Mouse (Mus musculus): ENCODE measurements around the gene Itsn1. TPM values are rescaled to one million over a fixed set of nuclear protein-coding genes. Genes with fewer than 3 reads are reported as not detected.

The Itsn1 gene
- polyA plus RNA-seq, 1 experiment from 2014 or later = 22.7 TPM

DNA sequence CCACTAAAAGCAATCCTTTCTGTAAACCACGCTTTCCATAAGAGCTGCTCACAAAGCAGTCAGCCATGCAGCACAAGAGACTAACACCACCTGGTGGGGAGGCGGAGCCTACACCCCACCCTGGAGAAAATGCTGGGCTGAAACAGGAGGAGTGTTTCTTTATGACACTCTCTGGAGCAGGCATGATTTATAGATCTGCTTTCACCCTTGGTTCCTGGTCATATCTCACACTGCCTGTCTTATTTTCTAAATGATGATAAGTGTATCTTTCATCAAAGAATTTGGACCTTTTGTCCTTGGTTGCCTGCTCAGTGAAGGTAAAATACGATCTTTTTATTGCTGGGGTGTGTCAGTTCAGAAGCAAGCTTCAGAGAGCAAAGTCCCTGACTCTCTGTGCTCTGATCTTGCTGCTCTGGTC lies 26.3 kb upstream of the Itsn1 start:
- Histone ChIP-seq H3K27me3 (no peaks in the 10 kb centered on the region), H3K9me3 (no peaks in the 10 kb centered on the region), H3K4me3 (no peak overlapping the region), H3K9ac (no peak overlapping the region), H3K4me1 (no peaks in the 10 kb centered on the region), H3K36me3 (peaks cover 62% of the 10 kb centered on the region), H3K27ac (no peak overlapping the region), H3K4me2 (no peak overlapping the region)
- 58% methylated on average over 3 of the region's 3 CpGs for WGBS
- ATAC-seq (ENCODE audit: insufficient number of reproducible peaks, low FRiP score, low TSS enrichment, low read depth) = no peak

- H3K9ac ChIP-seq = no peak overlapping the region
- H3K4me1 ChIP-seq = no peaks in the 10 kb centered on the region
- no peak overlapping the region for H3K4me3 ChIP-seq
- H3K4me2 ChIP-seq = no peak overlapping the region
- WGBS = 81% methylated on average over 14 of the region's 14 CpGs
- no peaks in the 10 kb centered on the region for H3K9me3 ChIP-seq
- H3K27me3 ChIP-seq = no peaks in the 10 kb centered on the region
- peaks cover 59% of the 10 kb centered on the region for H3K36me3 ChIP-seq
- ATAC-seq (ENCODE audit: insufficient number of reproducible peaks, low FRiP score, low TSS enrichment, low read depth) = no peak
- no peak overlapping the region for H3K27ac ChIP-seq
These were observed 24.3 kb upstream of the Itsn1 start for GRCm38 (mm10) chr16:91704603-91705340.

DNA sequence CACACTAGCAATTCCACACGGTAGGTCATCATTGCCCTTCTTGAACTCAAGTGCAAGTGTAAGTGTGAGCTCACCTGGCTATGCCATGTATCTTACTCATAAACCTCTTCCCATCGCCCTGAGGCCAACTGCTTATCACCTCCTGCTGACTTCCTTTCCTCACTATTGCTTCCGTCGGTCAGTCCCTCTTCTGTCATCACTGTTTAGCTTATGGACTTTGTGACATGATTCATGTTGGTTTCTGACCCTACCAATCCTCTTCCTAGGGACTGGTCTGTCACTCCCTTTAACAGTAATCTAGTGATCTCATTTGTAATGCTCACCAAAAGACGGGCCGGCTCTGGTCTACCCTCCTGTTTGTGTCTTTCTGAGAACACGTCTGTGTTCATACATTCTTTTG lies 18.8 kb upstream of the Itsn1 start:
- peaks cover 58% of the 10 kb centered on the region for H3K36me3 ChIP-seq
- no peaks in the 10 kb centered on the region for H3K9me3 ChIP-seq
- no peak overlapping the region for H3K27ac ChIP-seq
- no peak overlapping the region for H3K4me3 ChIP-seq
- no peak overlapping the region for H3K4me2 ChIP-seq
- no peak overlapping the region for H3K9ac ChIP-seq
- ATAC-seq (ENCODE audit: insufficient number of reproducible peaks, low FRiP score, low TSS enrichment, low read depth) = no peak
- WGBS = 86% methylated on average over 7 of the region's 7 CpGs
- no peaks in the 10 kb centered on the region for H3K27me3 ChIP-seq
- H3K4me1 ChIP-seq = no peaks in the 10 kb centered on the region

- H3K27me3 ChIP-seq = no peaks in the 10 kb centered on the region
- WGBS = 80% methylated on average over 11 of the region's 11 CpGs
- H3K4me1 ChIP-seq = no peaks in the 10 kb centered on the region
- no peak overlapping the region for H3K27ac ChIP-seq
- peaks cover 62% of the 10 kb centered on the region for H3K36me3 ChIP-seq
- H3K4me3 ChIP-seq = no peak overlapping the region
- no peak for ATAC-seq (ENCODE audit: insufficient number of reproducible peaks, low FRiP score, low TSS enrichment, low read depth)
- no peaks in the 10 kb centered on the region for H3K9me3 ChIP-seq
- no peak overlapping the region for H3K4me2 ChIP-seq
- H3K9ac ChIP-seq = no peak overlapping the region
These were observed 12.1 kb upstream of the Itsn1 start for GRCm38 (mm10) chr16:91716927-91717349.

- Histone ChIP-seq H3K9ac (no peak overlapping the region), H3K36me3 (peaks cover 59% of the 10 kb centered on the region), H3K4me1 (no peaks in the 10 kb centered on the region), H3K4me3 (no peak overlapping the region), H3K4me2 (no peak overlapping the region), H3K9me3 (no peaks in the 10 kb centered on the region), H3K27ac (no peak overlapping the region), H3K27me3 (no peaks in the 10 kb centered on the region)
- WGBS = 84% methylated on average over 4 of the region's 4 CpGs
- no peak for ATAC-seq (ENCODE audit: insufficient number of reproducible peaks, low FRiP score, low TSS enrichment, low read depth)
These were observed 11.7 kb upstream of the Itsn1 start for GRCm38 (mm10) chr16:91717399-91717798.

GRCm38 (mm10) chr16:91724247-91724646 lies 4.8 kb upstream of the Itsn1 start:
- Histone ChIP-seq H3K9ac (no peak overlapping the region), H3K4me1 (peaks cover 14% of the 10 kb centered on the region), H3K27ac (no peak overlapping the region), H3K36me3 (peaks cover 21% of the 10 kb centered on the region), H3K4me3 (no peak overlapping the region), H3K4me2 (no peak overlapping the region), H3K27me3 (no peaks in the 10 kb centered on the region), H3K9me3 (no peaks in the 10 kb centered on the region)
- ATAC-seq (ENCODE audit: insufficient number of reproducible peaks, low FRiP score, low TSS enrichment, low read depth) = no peak
- WGBS = 53% methylated on average over 3 of the region's 3 CpGs

GRCm38 (mm10) chr16:91727433-91727832 lies 1.6 kb upstream of the Itsn1 start:
- ATAC-seq (ENCODE audit: insufficient number of reproducible peaks, low FRiP score, low TSS enrichment, low read depth) = no peak
- peak overlapping the region; percentile 63 for H3K4me2 ChIP-seq
- 81% methylated on average over 15 of the region's 15 CpGs for WGBS
- H3K36me3 ChIP-seq = peaks cover 3% of the 10 kb centered on the region; the same call in 1 of the 2 replicates
- peak overlapping the region; percentile 85 for H3K4me3 ChIP-seq
- no peaks in the 10 kb centered on the region for H3K27me3 ChIP-seq
- no peak overlapping the region for H3K27ac ChIP-seq
- no peaks in the 10 kb centered on the region for H3K9me3 ChIP-seq
- peaks cover 20% of the 10 kb centered on the region for H3K4me1 ChIP-seq
- H3K9ac ChIP-seq = 0 out of 2 replicates have a peak overlapping the region, but pooled peaks have one; percentile 1

DNA sequence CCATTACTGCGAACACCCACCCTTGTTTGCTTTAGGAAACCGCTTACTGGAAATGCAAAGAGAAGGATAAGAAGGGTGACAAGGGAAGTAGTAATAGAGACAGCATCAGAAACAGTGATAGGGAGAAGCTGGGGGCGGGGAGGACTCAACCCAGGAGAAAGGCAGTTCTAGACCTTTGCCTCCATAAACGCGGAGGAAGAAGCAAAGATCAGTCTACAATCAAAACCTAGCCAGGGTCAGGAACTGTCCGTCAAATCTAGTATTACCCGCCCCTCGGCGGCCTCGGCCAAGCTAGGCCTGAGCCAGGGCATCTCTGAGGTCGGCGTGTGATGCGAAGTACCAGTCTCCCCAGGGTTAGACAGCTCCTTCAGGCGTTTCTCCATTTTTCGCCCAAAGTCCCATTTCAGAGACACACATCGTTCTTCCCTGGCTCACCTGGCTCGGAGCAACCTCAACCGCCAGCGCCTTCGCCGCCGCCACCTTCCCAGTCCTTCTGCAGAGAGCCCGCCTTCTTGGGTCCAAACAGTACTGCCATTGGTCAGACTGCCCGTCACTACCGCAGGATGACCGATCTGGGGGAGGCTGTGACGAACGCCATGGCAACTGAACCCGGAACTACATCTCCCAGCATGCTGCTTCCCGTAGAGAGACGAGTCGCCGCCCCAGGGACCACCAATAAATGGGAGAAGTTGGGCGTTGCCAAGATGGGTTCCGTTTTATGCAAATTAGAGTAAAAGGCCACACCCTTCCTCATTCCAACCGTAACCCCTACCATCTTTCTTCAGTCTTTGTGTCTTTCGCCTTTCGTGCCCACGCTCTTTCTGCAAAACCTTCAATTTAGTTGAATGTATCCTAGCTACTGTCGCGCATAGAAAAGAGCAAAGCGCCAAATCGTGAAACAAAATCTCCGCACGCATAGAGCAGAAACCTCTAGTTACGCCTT lies 687 bp upstream of the Itsn1 start, which contains the start of gene Cryzl1:
Gene Cryzl1, minus strand, starts transcription at position 853 of the 943 bp plus-strand sequence.
- under 1% methylated on average over 46 of the region's 46 CpGs for WGBS
- H3K27ac ChIP-seq = peak within 1 kb of the TSS; percentile 96
- peak within 1 kb of the TSS; percentile 85 for H3K9ac ChIP-seq
- no peaks in the 10 kb centered on the region for H3K9me3 ChIP-seq
- peak within 1 kb of the TSS; percentile 85 for H3K4me3 ChIP-seq
- H3K27me3 ChIP-seq = no peaks in the 10 kb centered on the region
- peaks cover 3% of the 10 kb centered on the region; the same call in 1 of the 2 replicates for H3K36me3 ChIP-seq
- H3K4me2 ChIP-seq = peak within 1 kb of the TSS; percentile 68
- ATAC-seq (ENCODE audit: insufficient number of reproducible peaks, low FRiP score, low TSS enrichment, low read depth) = peak; percentile 95
- peaks cover 20% of the 10 kb centered on the region for H3K4me1 ChIP-seq

- H3K4me2 ChIP-seq = peak overlapping the region; percentile 68
- H3K9ac ChIP-seq = peak overlapping the region; percentile 85
- H3K9me3 ChIP-seq = no peaks in the 10 kb centered on the region
- WGBS = under 1% methylated on average over 43 of the region's 44 CpGs
- no peak for ATAC-seq (ENCODE audit: insufficient number of reproducible peaks, low FRiP score, low TSS enrichment, low read depth)
- H3K36me3 ChIP-seq = peaks cover 3% of the 10 kb centered on the region; the same call in 1 of the 2 replicates
- H3K4me1 ChIP-seq = peaks cover 24% of the 10 kb centered on the region
- H3K4me3 ChIP-seq = peak overlapping the region; percentile 85
- H3K27ac ChIP-seq = peak overlapping the region; percentile 95
- no peaks in the 10 kb centered on the region for H3K27me3 ChIP-seq
These were observed 850 bp downstream of the Itsn1 start for GRCm38 (mm10) chr16:91729821-91730441.

- H3K9ac ChIP-seq = peak overlapping the region; percentile 85
- 0 out of 2 replicates have a peak, but pooled peaks cover 3% of the 10 kb centered on the region for H3K36me3 ChIP-seq
- H3K27ac ChIP-seq = 0 out of 2 replicates have a peak overlapping the region, but pooled peaks have one; percentile 95
- peaks cover 25% of the 10 kb centered on the region for H3K4me1 ChIP-seq
- peak overlapping the region; percentile 85 for H3K4me3 ChIP-seq
- H3K4me2 ChIP-seq = peak overlapping the region; percentile 68
- no peaks in the 10 kb centered on the region for H3K9me3 ChIP-seq
- ATAC-seq (ENCODE audit: insufficient number of reproducible peaks, low FRiP score, low TSS enrichment, low read depth) = no peak
- H3K27me3 ChIP-seq = no peaks in the 10 kb centered on the region
- 4% methylated on average over 11 of the region's 11 CpGs for WGBS
These were observed 1.4 kb downstream of the Itsn1 start for GRCm38 (mm10) chr16:91730446-91730845.

DNA sequence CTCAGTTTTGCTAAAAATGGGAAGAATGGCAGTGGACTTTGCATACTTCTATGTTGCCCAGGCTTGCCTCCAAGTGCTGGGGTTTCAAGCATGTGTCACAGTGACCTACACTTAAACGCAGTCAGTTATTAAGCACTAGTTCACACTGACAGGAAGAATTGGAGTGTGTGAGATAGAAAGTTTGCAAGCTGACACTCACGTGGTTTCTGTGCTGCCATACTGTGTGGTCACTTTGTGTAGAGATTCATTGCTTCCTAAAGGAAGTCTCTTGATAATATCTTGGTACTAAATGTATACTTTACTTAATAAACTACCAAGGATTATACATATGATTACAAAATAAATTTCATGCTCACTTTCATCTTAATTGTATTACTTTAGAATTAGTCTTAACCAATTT lies 3.7 kb downstream of the Itsn1 start:
- 57% methylated on average over 2 of the region's 2 CpGs for WGBS
- H3K4me3 ChIP-seq = no peak overlapping the region
- H3K36me3 ChIP-seq = no peaks in the 10 kb centered on the region
- no peak for ATAC-seq (ENCODE audit: insufficient number of reproducible peaks, low FRiP score, low TSS enrichment, low read depth)
- no peaks in the 10 kb centered on the region for H3K9me3 ChIP-seq
- H3K9ac ChIP-seq = no peak overlapping the region
- no peak overlapping the region for H3K27ac ChIP-seq
- H3K4me2 ChIP-seq = no peak overlapping the region
- H3K27me3 ChIP-seq = no peaks in the 10 kb centered on the region
- peaks cover 16% of the 10 kb centered on the region for H3K4me1 ChIP-seq

Data from limb, embryonic 15.5 days (tissue).